Mouse (Mus musculus) G1E (cell line): ENCODE data around the gene Clptm1. TPM values are rescaled to one million over a fixed set of nuclear protein-coding genes. Genes with fewer than 3 reads are reported as not detected.

Experiments
- ATAC-seq: 2 replicates; pipeline ENCODE4 v1.8.0; 2016; ENCODE audit warnings: mild to moderate bottlenecking; ENCODE audit not compliant: insufficient number of reproducible peaks, poor library complexity, low FRiP score, severe bottlenecking; ENCODE audit errors: extremely low read depth
- DNase-seq: peaks from one replicate; pipeline ENCODE4 v3.0.0; 2012; ENCODE audit warnings: low spot score
- H3K27me3 ChIP-seq: 2 replicates; pipeline ENCODE4 v1.6.1; 2012; ENCODE audit warnings: mild to moderate bottlenecking, low read length, inconsistent platforms; ENCODE audit not compliant: insufficient read depth
- H3K36me3 ChIP-seq: replicated peaks from 2 replicates; pipeline ENCODE3; 2012; ENCODE audit warnings: mild to moderate bottlenecking, inconsistent platforms
- H3K4me1 ChIP-seq: 2 replicates; pipeline ENCODE4 v1.6.1; 2012; ENCODE audit warnings: low read depth, low read length, inconsistent platforms, mixed read lengths; ENCODE audit not compliant: insufficient read depth
- H3K4me3 ChIP-seq: 2 replicates; pipeline ENCODE4 v1.5.1; 2012; ENCODE audit warnings: low read depth, mild to moderate bottlenecking, inconsistent platforms, low read length, moderate library complexity, mixed read lengths
- H3K9me3 ChIP-seq: replicated peaks from 2 replicates; pipeline ENCODE4 v1.6.1; 2012; ENCODE audit warnings: inconsistent platforms
- CTCF ChIP-seq: IDR thresholded peaks from 2 replicates; pipeline ENCODE4 v1.5.1; 2012; ENCODE audit warnings: low read depth, low read length, inconsistent platforms, mixed read lengths
- GATA1 ChIP-seq: IDR thresholded peaks from 2 replicates; pipeline ENCODE4 v1.6.1; 2012; ENCODE audit warnings: borderline replicate concordance, low read length, inconsistent platforms, mixed read lengths
- GATA2 ChIP-seq: IDR thresholded peaks from 2 replicates; pipeline ENCODE4 v1.6.1; 2012; ENCODE audit warnings: low read depth, low read length, inconsistent platforms, borderline replicate concordance
- POLR2AphosphoS5 ChIP-seq: IDR thresholded peaks from 2 replicates; pipeline ENCODE4 v1.6.1; 2012; ENCODE audit warnings: low read depth, low read length, inconsistent platforms; ENCODE audit not compliant: insufficient replicate concordance
- TAL1 ChIP-seq: conservative IDR thresholded peaks from 2 replicates; pipeline ENCODE4 v1.6.1; 2012; ENCODE audit warnings: low read depth, low read length, inconsistent platforms, mixed read lengths
- polyA plus RNA-seq: library from polyadenylated mRNA; stranded (reverse); fragments of >175 nt; gene quantifications from 2 replicates; pipeline ENCODE4 v1.2.3, GENCODE M21; 2012
- total RNA-seq, 2 experiments: library from RNA; stranded (forward) in 1 of 2; stranded (reverse) in 1 of 2; fragments of 200-1000 nt in 1 of 2; fragments of >200 nt in 1 of 2; fragmentation: Nextera tagmentation in 1 of 2; gene quantifications; 2 replicates each; pipeline ENCODE4 v1.2.3; 2014 to 2017

The Clptm1 gene
- total and polyA plus RNA-seq, 3 experiments, result 26.0 to 74.8 (median 70.0) TPM

GRCm38 (mm10) chr7:19623433-19623832, 41.4 kb downstream of the Clptm1 start:
- H3K36me3 ChIP-seq, result no peaks in the 10 kb centered on the region
- DNase-seq, result no peak
- no peaks in the 10 kb centered on the region for H3K9me3 ChIP-seq
- H3K4me1 ChIP-seq, result peaks cover 12% of the 10 kb centered on the region
- TF ChIP-seq POLR2AphosphoS5 (no peak), CTCF (no peak), GATA1 (no peak), TAL1 (no peak), GATA2 (no peak)
- no peak overlapping the region for H3K4me3 ChIP-seq
- ATAC-seq, result no peak
- H3K27me3 ChIP-seq, result peaks cover 20% of the 10 kb centered on the region

- Histone ChIP-seq H3K36me3 (no peaks in the 10 kb centered on the region), H3K27me3 (peaks cover 20% of the 10 kb centered on the region), H3K4me1 (peaks cover 4% of the 10 kb centered on the region), H3K9me3 (no peaks in the 10 kb centered on the region), H3K4me3 (no peak overlapping the region)
- DNase-seq (no peak), ATAC-seq (no peak)
- TF ChIP-seq POLR2AphosphoS5 (no peak), GATA2 (no peak), CTCF (no peak), TAL1 (no peak), GATA1 (no peak)
Observed at GRCm38 (mm10) chr7:19622241-19622640, 42.6 kb downstream of the Clptm1 start.

GRCm38 (mm10) chr7:19620811-19621210, 44.0 kb downstream of the Clptm1 start:
- Histone ChIP-seq H3K9me3 (no peaks in the 10 kb centered on the region), H3K4me3 (no peak overlapping the region), H3K27me3 (peaks cover 20% of the 10 kb centered on the region), H3K36me3 (no peaks in the 10 kb centered on the region), H3K4me1 (peaks cover 4% of the 10 kb centered on the region)
- DNase-seq (no peak), ATAC-seq (no peak)
- TF ChIP-seq TAL1, result no peak

GRCm38 (mm10) chr7:19619004-19619801, 45.6 kb downstream of the Clptm1 start:
- Histone ChIP-seq H3K27me3 (peaks cover 24% of the 10 kb centered on the region), H3K9me3 (no peaks in the 10 kb centered on the region), H3K4me3 (peak overlapping the region; percentile 29; the same call in 1 of the 2 replicates), H3K36me3 (no peaks in the 10 kb centered on the region), H3K4me1 (peaks cover 8% of the 10 kb centered on the region)
- TF ChIP-seq GATA2, result no peak
- TF ChIP-seq CTCF, result peak; percentile 73
- ATAC-seq (peak; percentile 40; the same call in 1 of the 2 replicates), DNase-seq (peak; percentile 81)

GRCm38 (mm10) chr7:19615036-19615577, 49.7 kb downstream of the Clptm1 start:
- H3K36me3 ChIP-seq, result no peaks in the 10 kb centered on the region
- peak overlapping the region; percentile 9; the same call in 1 of the 2 replicates for H3K4me3 ChIP-seq
- peaks cover 14% of the 10 kb centered on the region; the same call in 1 of the 2 replicates for H3K27me3 ChIP-seq
- no peaks in the 10 kb centered on the region for H3K9me3 ChIP-seq
- DNase-seq (no peak), ATAC-seq (no peak)
- no peak for TF ChIP-seq GATA2
- TF ChIP-seq TAL1, result no peak
- no peak for TF ChIP-seq CTCF
- no peak for TF ChIP-seq POLR2AphosphoS5
- no peak for TF ChIP-seq GATA1
- peaks cover 8% of the 10 kb centered on the region; the same call in 1 of the 2 replicates for H3K4me1 ChIP-seq

- DNase-seq (no peak), ATAC-seq (no peak)
- H3K9me3 ChIP-seq, result no peaks in the 10 kb centered on the region
- no peak overlapping the region for H3K4me3 ChIP-seq
- H3K27me3 ChIP-seq, result peaks cover 12% of the 10 kb centered on the region; the same call in 1 of the 2 replicates
- H3K4me1 ChIP-seq, result peaks cover 3% of the 10 kb centered on the region; the same call in 1 of the 2 replicates
- TF ChIP-seq GATA1, result no peak
- TF ChIP-seq TAL1, result no peak
- TF ChIP-seq CTCF, result no peak
- TF ChIP-seq POLR2AphosphoS5, result no peak
- TF ChIP-seq GATA2, result no peak
- H3K36me3 ChIP-seq, result no peaks in the 10 kb centered on the region
Observed at GRCm38 (mm10) chr7:19610969-19611368, 53.9 kb downstream of the Clptm1 start.
